Mouse (Mus musculus) limb, embryonic 11.5 days (tissue): ENCODE results near the gene Extl1. TPM values are rescaled to one million over a fixed set of nuclear protein-coding genes. Genes with fewer than 3 reads are reported as not detected.
"Not testable (repeated sequence)": the region's sequence is repeated elsewhere in the genome, so short reads cannot be mapped to it uniquely, and the experiment has no call there.

Source experiments
- ATAC-seq: fragments of 200-750 bp; cut with Nextera tagmentation; 2 replicates; pipeline ENCODE4 v1.8.0; 2017; ENCODE audit warnings: low read depth; ENCODE audit not compliant: insufficient number of reproducible peaks, low FRiP score, low TSS enrichment
- DNase-seq: peaks from one replicate; pipeline ENCODE4 v3.0.0-alpha.2; 2015; ENCODE audit warnings: low spot score
- H3K27ac ChIP-seq: fragments of 300-500 bp; sonication (generic); replicated peaks from 2 replicates; pipeline ENCODE4 v1.5.1; 2014; ENCODE audit warnings: low read depth, mild to moderate bottlenecking, low read length
- H3K27me3 ChIP-seq: fragments of 300-500 bp; sonication (generic); 2 replicates; pipeline ENCODE4 v1.6.1; 2014; ENCODE audit warnings: mild to moderate bottlenecking, low read length, mixed read lengths; ENCODE audit not compliant: control insufficient read depth, insufficient read depth
- H3K36me3 ChIP-seq: fragments of 300-500 bp; sonication (generic); 2 replicates; pipeline ENCODE4 v1.6.1; 2014; ENCODE audit warnings: mild to moderate bottlenecking, low read length, moderate library complexity, mixed read lengths; ENCODE audit not compliant: control insufficient read depth, insufficient read depth
- H3K4me1 ChIP-seq: fragments of 300-500 bp; sonication (generic); 2 replicates; pipeline ENCODE4 v1.6.1; 2014; ENCODE audit warnings: low read length, mixed read lengths; ENCODE audit not compliant: control insufficient read depth, insufficient read depth
- H3K4me2 ChIP-seq: fragments of 300-500 bp; sonication (generic); 2 replicates; pipeline ENCODE4 v1.6.1; 2014; ENCODE audit warnings: low read depth, mild to moderate bottlenecking, moderate library complexity; ENCODE audit not compliant: severe bottlenecking
- H3K4me3 ChIP-seq: fragments of 300-500 bp; sonication (generic); 2 replicates; pipeline ENCODE4 v1.5.1; 2014; ENCODE audit warnings: low read depth, low read length
- H3K9ac ChIP-seq: fragments of 300-500 bp; sonication (generic); 2 replicates; pipeline ENCODE4 v1.6.1; 2014; ENCODE audit warnings: mild to moderate bottlenecking, low read length
- H3K9me3 ChIP-seq: fragments of 300-500 bp; sonication (generic); 2 replicates; pipeline ENCODE4 v1.6.1; 2016; ENCODE audit warnings: low read length; ENCODE audit not compliant: control insufficient read depth
- WGBS: fragments of 180-500 bp; shearing (Covaris S2); extraction: QIAGEN DNeasy Blood & Tissue Kit; methylation state at CpG from one replicate; pipeline ENCODE4 v1.1.7; 2014; 5-methylcytosine and 5-hydroxymethylcytosine counted together
- polyA plus RNA-seq: library from polyadenylated mRNA; unstranded; fragments of >200 nt; fragmentation: Nextera tagmentation; extraction: Ambion mirVana; gene quantifications from 2 replicates; pipeline ENCODE4 v1.2.1, GENCODE M21; 2014

Gene Extl1
- polyA plus RNA-seq = 1.0 and 1.4 TPM in 2 replicates

DNA sequence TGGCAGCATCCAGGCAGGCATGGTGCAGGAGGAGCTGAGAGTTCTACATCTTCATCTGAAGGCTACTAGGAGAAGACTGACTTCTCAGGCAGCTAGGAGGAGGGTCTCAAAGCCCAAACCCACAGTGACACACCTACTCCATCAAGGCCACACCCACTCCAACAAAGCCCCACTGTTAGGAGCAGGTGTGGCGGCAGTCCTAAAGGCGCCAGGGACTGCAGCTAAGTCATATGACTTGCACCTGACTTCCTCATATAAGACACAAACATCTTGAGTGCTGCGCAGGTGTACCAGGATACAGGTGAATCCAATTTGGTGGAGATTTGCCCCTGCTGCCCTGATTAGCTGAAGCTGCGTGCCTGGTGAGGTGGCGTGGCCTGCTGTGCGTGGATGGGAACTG lies at the start of gene Extl1:
Gene Extl1 (minus strand): TSS at position 101 of the 400 bp plus-strand sequence.
- not testable (repeated sequence) for H3K4me3 ChIP-seq, H3K9ac ChIP-seq, H3K27me3 ChIP-seq, H3K36me3 ChIP-seq, H3K9me3 ChIP-seq, H3K4me2 ChIP-seq, H3K4me1 ChIP-seq, ATAC-seq, DNase-seq, H3K27ac ChIP-seq
- WGBS = 95% methylated on average over 2 of the region's 6 CpGs

GRCm38 (mm10) chr4:134432686-134433360 lies 49.2 kb upstream of the Extl1 start:
- DNase-seq = no peak
- no peak overlapping the region for H3K4me2 ChIP-seq
- no peak overlapping the region for H3K4me3 ChIP-seq
- no peak for ATAC-seq
- no peak overlapping the region for H3K9ac ChIP-seq
- no peaks in the 10 kb centered on the region for H3K4me1 ChIP-seq
- no peaks in the 10 kb centered on the region for H3K9me3 ChIP-seq
- H3K27ac ChIP-seq = no peak overlapping the region
- no peaks in the 10 kb centered on the region for H3K36me3 ChIP-seq
- whole genome bisulfite sequencing = 88% methylated on average over 15 of the region's 15 CpGs
- no peaks in the 10 kb centered on the region for H3K27me3 ChIP-seq

GRCm38 (mm10) chr4:134430381-134431004 lies 46.8 kb upstream of the Extl1 start:
- H3K4me3 ChIP-seq = no peak overlapping the region
- H3K9ac ChIP-seq = no peak overlapping the region

GRCm38 (mm10) chr4:134425088-134425487 lies 41.4 kb upstream of the Extl1 start:
- Histone ChIP-seq H3K27me3 (no peaks in the 10 kb centered on the region), H3K4me3 (no peak overlapping the region), H3K4me1 (no peaks in the 10 kb centered on the region), H3K9ac (no peak overlapping the region), H3K36me3 (no peaks in the 10 kb centered on the region), H3K27ac (no peak overlapping the region), H3K4me2 (no peak overlapping the region), H3K9me3 (no peaks in the 10 kb centered on the region)
- ATAC-seq (no peak), DNase-seq (no peak)
- WGBS = 68% methylated on average over 7 of the region's 7 CpGs

More at GRCm38 (mm10) chr4:134430381-134431004, 46.8 kb upstream of the Extl1 start:
- Histone ChIP-seq H3K4me1 (no peaks in the 10 kb centered on the region), H3K4me2 (no peak overlapping the region), H3K9me3 (no peaks in the 10 kb centered on the region), H3K36me3 (no peaks in the 10 kb centered on the region), H3K27ac (no peak overlapping the region), H3K27me3 (no peaks in the 10 kb centered on the region)
- 31% methylated on average over 23 of the region's 23 CpGs for WGBS
- DNase-seq = peak; percentile 38
- no peak for ATAC-seq

DNA sequence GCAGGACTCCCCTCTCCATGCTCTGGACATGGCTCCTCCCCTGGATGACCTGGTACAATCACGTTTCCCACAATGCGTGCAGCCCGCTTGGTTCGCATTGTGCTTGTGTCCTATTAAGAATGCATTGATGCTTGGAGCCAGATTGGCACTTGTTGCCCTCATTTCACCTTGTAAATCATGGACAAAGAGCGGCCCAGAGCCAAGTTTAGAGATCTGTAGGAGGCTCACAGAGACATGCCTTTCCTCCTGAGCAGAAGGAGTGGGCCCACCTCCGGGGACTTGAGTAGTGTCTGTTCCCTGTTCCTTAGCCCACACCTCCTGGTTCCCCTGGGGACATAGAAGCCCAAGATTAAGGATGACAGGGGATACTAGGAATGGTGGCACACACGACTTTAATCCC lies 40.3 kb upstream of the Extl1 start:
- Histone ChIP-seq H3K27me3 (no peaks in the 10 kb centered on the region), H3K27ac (no peak overlapping the region), H3K36me3 (no peaks in the 10 kb centered on the region), H3K9me3 (no peaks in the 10 kb centered on the region), H3K9ac (no peak overlapping the region), H3K4me3 (no peak overlapping the region), H3K4me2 (no peak overlapping the region), H3K4me1 (no peaks in the 10 kb centered on the region)
- DNase-seq (no peak), ATAC-seq (no peak)
- WGBS = 89% methylated on average over 7 of the region's 7 CpGs

DNA sequence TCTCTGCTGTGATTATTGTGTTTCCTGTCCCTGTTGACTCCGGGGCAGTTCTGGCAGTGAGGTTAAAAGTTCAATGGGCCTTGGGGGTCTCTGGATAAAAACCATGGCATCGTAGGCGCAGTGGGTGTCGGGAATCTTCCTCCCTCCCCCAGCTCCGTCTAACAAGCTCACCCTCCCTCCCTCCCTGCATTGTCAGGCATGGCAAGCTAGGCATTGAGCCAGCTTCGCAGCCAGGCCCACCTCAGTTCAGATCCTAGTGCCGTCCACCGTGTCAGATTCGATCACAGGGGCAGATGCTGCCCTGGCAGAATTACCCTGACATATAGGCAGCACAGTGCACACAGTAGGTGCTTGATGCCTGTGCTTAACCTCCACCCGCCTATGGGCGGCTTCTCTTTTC lies 38.3 kb upstream of the Extl1 start:
- Histone ChIP-seq H3K36me3 (peaks cover 3% of the 10 kb centered on the region; the same call in 1 of the 2 replicates), H3K9me3 (no peaks in the 10 kb centered on the region), H3K4me2 (no peak overlapping the region), H3K27ac (no peak overlapping the region), H3K9ac (no peak overlapping the region), H3K4me3 (no peak overlapping the region), H3K27me3 (no peaks in the 10 kb centered on the region), H3K4me1 (no peaks in the 10 kb centered on the region)
- ATAC-seq (no peak), DNase-seq (no peak)
- 71% methylated on average over 11 of the region's 11 CpGs for WGBS

DNA sequence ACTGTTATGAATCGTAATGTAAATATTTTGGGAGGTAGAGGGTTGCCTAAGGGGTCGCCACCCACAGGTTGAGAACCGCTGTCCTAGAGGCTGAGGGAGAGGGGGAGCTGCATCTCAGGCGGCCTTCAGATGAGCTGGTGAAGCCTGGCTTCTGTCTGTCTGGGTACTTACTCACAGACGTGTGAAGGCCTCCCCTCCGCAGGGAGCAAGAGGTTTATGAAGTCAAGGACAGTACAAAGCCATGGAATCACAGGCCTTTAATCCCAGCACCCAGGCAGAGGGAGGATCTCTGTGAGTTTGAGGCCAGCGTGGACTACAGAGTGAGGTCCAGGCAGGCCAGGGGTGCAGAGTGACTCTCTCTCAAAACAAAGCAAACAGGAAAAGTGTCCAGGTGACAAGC lies 33.5 kb upstream of the Extl1 start:
- Histone ChIP-seq H3K4me3 (no peak overlapping the region), H3K27me3 (no peaks in the 10 kb centered on the region), H3K9ac (no peak overlapping the region), H3K4me1 (no peaks in the 10 kb centered on the region), H3K9me3 (no peaks in the 10 kb centered on the region), H3K4me2 (no peak overlapping the region), H3K36me3 (peaks cover 3% of the 10 kb centered on the region; the same call in 1 of the 2 replicates), H3K27ac (no peak overlapping the region)
- ATAC-seq (no peak), DNase-seq (no peak)
- WGBS = 67% methylated on average over 7 of the region's 7 CpGs

- H3K27me3 ChIP-seq = no peaks in the 10 kb centered on the region
- DNase-seq = no peak
- H3K27ac ChIP-seq = no peak overlapping the region
- no peak for ATAC-seq
- no peaks in the 10 kb centered on the region for H3K9me3 ChIP-seq
- H3K4me1 ChIP-seq = no peaks in the 10 kb centered on the region
- H3K9ac ChIP-seq = no peak overlapping the region
- H3K36me3 ChIP-seq = peaks cover 3% of the 10 kb centered on the region; the same call in 1 of the 2 replicates
- 80% methylated on average over 15 of the region's 15 CpGs for WGBS
- no peak overlapping the region for H3K4me2 ChIP-seq
- no peak overlapping the region for H3K4me3 ChIP-seq
These were observed 33.0 kb upstream of the Extl1 start for GRCm38 (mm10) chr4:134416602-134417001.
